Mouse (Mus musculus): ENCODE results near the gene Pfn4.
"Not testable (repeated sequence)": the region's sequence is repeated elsewhere in the genome, so short reads cannot be mapped to it uniquely, and the experiment has no call there.

Gene Pfn4

GRCm38 (mm10) chr12:4768492-4769332, at the start of gene Pfn4, which contains the start of gene Fam228b:
Gene Pfn4, plus strand, starts transcription at chr12:4769022.
Gene Fam228b, minus strand, starts transcription at chr12:4769267.
- peak; percentile 93 for DNase-seq (ENCODE audit: low read depth, low spot score)
- Histone ChIP-seq H3K27me3 (ENCODE audit: control insufficient read depth, insufficient read depth, low read length, poor library complexity, severe bottlenecking) (no peaks in the 10 kb centered on the region; the same call in 1 of the 2 replicates), H3K36me3 (ENCODE audit: control insufficient read depth, insufficient read depth, low read length, poor library complexity, severe bottlenecking) (no peaks in the 10 kb centered on the region)

- Histone ChIP-seq H3K27me3 (ENCODE audit: control insufficient read depth, insufficient read depth, low read length, poor library complexity, severe bottlenecking) (no peaks in the 10 kb centered on the region), H3K36me3 (ENCODE audit: control insufficient read depth, insufficient read depth, low read length, poor library complexity, severe bottlenecking) (no peaks in the 10 kb centered on the region)
- no peak for DNase-seq (ENCODE audit: low read depth, low spot score)
Measured at GRCm38 (mm10) chr12:4719066-4719761, 49.6 kb upstream of the Pfn4 start.

- Histone ChIP-seq H3K27me3 (ENCODE audit: control insufficient read depth, insufficient read depth, low read length, poor library complexity, severe bottlenecking) (no peaks in the 10 kb centered on the region), H3K36me3 (ENCODE audit: control insufficient read depth, insufficient read depth, low read length, poor library complexity, severe bottlenecking) (no peaks in the 10 kb centered on the region)
- DNase-seq (ENCODE audit: low read depth, low spot score) = peak; percentile 32
Measured at GRCm38 (mm10) chr12:4719762-4720754, 48.8 kb upstream of the Pfn4 start.

DNA sequence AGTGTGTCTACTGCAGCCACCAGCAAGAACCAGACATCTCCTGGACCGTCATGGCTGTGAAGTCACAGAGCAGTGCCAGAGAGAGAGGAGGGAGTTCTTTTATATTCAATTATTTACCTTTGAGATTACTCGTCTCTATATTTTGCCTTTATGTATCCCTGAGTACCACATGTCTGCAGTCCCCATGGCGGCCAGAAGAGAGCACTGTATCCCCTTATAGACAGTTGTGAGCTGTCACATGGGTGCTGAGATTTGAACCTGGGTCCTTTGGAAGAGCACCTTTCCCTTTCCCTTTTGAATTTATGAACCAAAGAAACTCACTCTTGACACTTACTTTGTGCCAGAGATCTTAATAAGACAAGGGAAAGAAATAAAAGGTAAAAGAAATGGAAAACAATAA, 39.7 kb upstream of the Pfn4 start:
- peak; percentile 24 for DNase-seq (ENCODE audit: low read depth, low spot score)
- no peaks in the 10 kb centered on the region for H3K27me3 ChIP-seq (ENCODE audit: control insufficient read depth, insufficient read depth, low read length, poor library complexity, severe bottlenecking)
- no peaks in the 10 kb centered on the region for H3K36me3 ChIP-seq (ENCODE audit: control insufficient read depth, insufficient read depth, low read length, poor library complexity, severe bottlenecking)

DNA sequence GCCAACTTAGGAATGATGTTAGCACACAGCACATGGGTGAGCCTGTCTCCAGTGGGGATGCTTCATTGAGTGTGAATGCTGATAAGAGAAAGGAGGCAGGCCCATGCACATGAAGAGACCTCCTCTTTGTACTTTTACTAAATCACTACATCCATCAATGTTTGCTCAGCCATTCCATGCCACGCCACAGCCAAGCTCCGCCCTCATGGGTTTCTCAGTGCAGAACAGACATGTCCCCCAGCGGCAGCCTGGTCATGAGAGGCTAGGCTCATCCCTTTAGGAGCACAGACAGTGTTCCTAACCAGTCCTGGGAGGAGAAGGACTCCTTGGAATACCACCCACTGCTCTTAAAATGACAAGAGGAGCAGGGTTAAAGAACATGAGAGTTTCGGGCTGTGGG, 37.2 kb upstream of the Pfn4 start:
- Histone ChIP-seq H3K36me3 (ENCODE audit: control insufficient read depth, insufficient read depth, low read length, poor library complexity, severe bottlenecking) (no peaks in the 10 kb centered on the region), H3K27me3 (ENCODE audit: control insufficient read depth, insufficient read depth, low read length, poor library complexity, severe bottlenecking) (no peaks in the 10 kb centered on the region)
- DNase-seq (ENCODE audit: low read depth, low spot score) = no peak

- DNase-seq (ENCODE audit: low read depth, low spot score) = no peak
- Histone ChIP-seq H3K27me3 (ENCODE audit: control insufficient read depth, insufficient read depth, low read length, poor library complexity, severe bottlenecking) (no peaks in the 10 kb centered on the region), H3K36me3 (ENCODE audit: control insufficient read depth, insufficient read depth, low read length, poor library complexity, severe bottlenecking) (no peaks in the 10 kb centered on the region)
Measured at GRCm38 (mm10) chr12:4732332-4732731, 36.5 kb upstream of the Pfn4 start.

GRCm38 (mm10) chr12:4738031-4738576, 30.7 kb upstream of the Pfn4 start, which contains the start of gene Fam228a:
Gene Fam228a, minus strand, starts transcription at chr12:4738430.
- Histone ChIP-seq H3K36me3 (ENCODE audit: control insufficient read depth, insufficient read depth, low read length, poor library complexity, severe bottlenecking) (no peaks in the 10 kb centered on the region), H3K27me3 (ENCODE audit: control insufficient read depth, insufficient read depth, low read length, poor library complexity, severe bottlenecking) (no peaks in the 10 kb centered on the region)
- no peak for DNase-seq (ENCODE audit: low read depth, low spot score)

DNA sequence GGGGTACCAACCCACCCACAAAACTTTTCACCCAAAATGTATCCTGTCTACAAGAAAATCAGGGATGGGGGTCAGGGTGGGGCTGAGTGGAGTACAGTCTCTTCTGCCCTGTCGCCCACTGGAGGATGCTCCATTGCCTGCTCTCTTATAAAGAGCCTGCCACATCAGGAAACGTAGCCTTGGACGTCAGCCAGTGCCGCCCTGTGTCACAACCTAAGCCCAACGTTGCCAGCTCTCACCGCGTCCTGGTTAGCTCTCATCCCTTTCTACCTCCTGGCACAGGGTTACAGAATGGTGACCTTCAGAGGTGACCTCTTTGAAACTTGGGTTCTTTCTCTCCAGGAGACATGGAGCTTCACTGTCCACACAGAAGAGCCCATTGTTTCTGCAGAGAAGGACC, 28.0 kb upstream of the Pfn4 start:
- DNase-seq (ENCODE audit: low read depth, low spot score) = no peak
- H3K36me3 ChIP-seq (ENCODE audit: control insufficient read depth, insufficient read depth, low read length, poor library complexity, severe bottlenecking) = no peaks in the 10 kb centered on the region
- no peaks in the 10 kb centered on the region for H3K27me3 ChIP-seq (ENCODE audit: control insufficient read depth, insufficient read depth, low read length, poor library complexity, severe bottlenecking)

- H3K36me3 ChIP-seq (ENCODE audit: control insufficient read depth, insufficient read depth, low read length, poor library complexity, severe bottlenecking) = no peaks in the 10 kb centered on the region
- peak; percentile 18 for DNase-seq (ENCODE audit: low read depth, low spot score)
- no peaks in the 10 kb centered on the region for H3K27me3 ChIP-seq (ENCODE audit: control insufficient read depth, insufficient read depth, low read length, poor library complexity, severe bottlenecking)
Measured at GRCm38 (mm10) chr12:4742183-4742582, 26.6 kb upstream of the Pfn4 start.

- no peaks in the 10 kb centered on the region for H3K36me3 ChIP-seq (ENCODE audit: control insufficient read depth, insufficient read depth, low read length, poor library complexity, severe bottlenecking)
- H3K27me3 ChIP-seq (ENCODE audit: control insufficient read depth, insufficient read depth, low read length, poor library complexity, severe bottlenecking) = no peaks in the 10 kb centered on the region
- no peak for DNase-seq (ENCODE audit: low read depth, low spot score)
Measured at GRCm38 (mm10) chr12:4744486-4744885, 24.3 kb upstream of the Pfn4 start.

DNA sequence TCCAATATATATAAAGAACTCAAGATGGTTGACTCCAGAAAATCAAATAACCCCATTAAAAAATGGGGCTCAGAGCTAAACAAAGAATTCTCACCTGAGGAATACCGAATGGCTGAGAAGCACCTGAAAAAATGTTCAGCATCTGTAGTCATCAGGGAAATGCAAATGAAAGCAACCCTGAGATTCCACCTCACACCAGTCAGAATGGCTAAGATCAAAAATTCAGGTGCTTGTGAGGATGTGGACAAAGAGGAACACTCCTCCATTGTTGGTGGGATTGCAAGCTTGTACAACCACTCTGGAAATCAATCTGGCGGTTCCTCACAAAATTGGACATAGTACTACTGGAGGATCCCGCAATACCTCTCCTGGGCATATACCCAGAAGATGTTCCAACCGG, 14.4 kb upstream of the Pfn4 start:
- not testable (repeated sequence) for H3K27me3 ChIP-seq (ENCODE audit: control insufficient read depth, insufficient read depth, low read length, poor library complexity, severe bottlenecking); DNase-seq (ENCODE audit: low read depth, low spot score); H3K36me3 ChIP-seq (ENCODE audit: control insufficient read depth, insufficient read depth, low read length, poor library complexity, severe bottlenecking)

DNA sequence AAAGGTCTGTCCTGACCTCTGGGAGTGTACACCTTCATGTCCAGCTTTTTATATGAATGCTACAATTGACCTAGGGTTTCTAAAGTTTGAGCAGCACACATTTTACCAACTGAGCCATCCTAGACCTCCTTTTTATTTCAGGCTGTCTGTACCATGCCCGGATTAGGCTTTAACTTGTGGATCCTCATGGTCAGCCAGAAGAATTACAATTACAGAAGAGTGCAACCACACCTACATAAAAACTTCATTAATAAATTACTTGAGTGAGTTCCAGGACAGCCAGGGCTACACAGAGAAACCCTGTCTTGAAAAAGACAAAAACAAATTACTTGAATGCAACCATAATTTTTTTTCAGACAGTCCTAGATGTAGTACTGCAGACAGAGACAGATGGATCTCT, 11.8 kb upstream of the Pfn4 start:
- no peak for DNase-seq (ENCODE audit: low read depth, low spot score)
- Histone ChIP-seq H3K27me3 (ENCODE audit: control insufficient read depth, insufficient read depth, low read length, poor library complexity, severe bottlenecking) (no peaks in the 10 kb centered on the region), H3K36me3 (ENCODE audit: control insufficient read depth, insufficient read depth, low read length, poor library complexity, severe bottlenecking) (no peaks in the 10 kb centered on the region)

- Histone ChIP-seq H3K36me3 (ENCODE audit: control insufficient read depth, insufficient read depth, low read length, poor library complexity, severe bottlenecking) (no peaks in the 10 kb centered on the region), H3K27me3 (ENCODE audit: control insufficient read depth, insufficient read depth, low read length, poor library complexity, severe bottlenecking) (no peaks in the 10 kb centered on the region; the same call in 1 of the 2 replicates)
- no peak for DNase-seq (ENCODE audit: low read depth, low spot score)
Measured at GRCm38 (mm10) chr12:4769333-4769723, 506 bp downstream of the Pfn4 start.

- no peak for DNase-seq (ENCODE audit: low read depth, low spot score)
- no peaks in the 10 kb centered on the region for H3K36me3 ChIP-seq (ENCODE audit: control insufficient read depth, insufficient read depth, low read length, poor library complexity, severe bottlenecking)
- no peaks in the 10 kb centered on the region for H3K27me3 ChIP-seq (ENCODE audit: control insufficient read depth, insufficient read depth, low read length, poor library complexity, severe bottlenecking)
Measured at GRCm38 (mm10) chr12:4774895-4775587, 6.2 kb downstream of the Pfn4 start.
